Mouse (Mus musculus) liver, embryonic 16.5 days (tissue): ENCODE data around the gene Prkcb. TPM values are rescaled to one million over a fixed set of nuclear protein-coding genes. Genes with fewer than 3 reads are reported as not detected.

Experiments
- ATAC-seq: fragments of 200-750 bp; cut with Nextera tagmentation; 2 replicates; pipeline ENCODE4 v1.8.0; 2017; ENCODE audit warnings: low read depth, mild to moderate bottlenecking, moderate number of reproducible peaks, moderate library complexity
- H3K27ac ChIP-seq: fragments of 300-500 bp; sonication (generic); 2 replicates; pipeline ENCODE4 v1.5.1; 2014; ENCODE audit warnings: mild to moderate bottlenecking, low read length
- H3K27me3 ChIP-seq: fragments of 300-500 bp; sonication (generic); 2 replicates; pipeline ENCODE4 v1.6.1; 2014; ENCODE audit warnings: low read depth, low read length, mixed read lengths; ENCODE audit not compliant: control insufficient read depth, insufficient read depth
- H3K36me3 ChIP-seq: fragments of 300-500 bp; sonication (generic); 2 replicates; pipeline ENCODE4 v1.6.1; 2014; ENCODE audit warnings: mild to moderate bottlenecking; ENCODE audit not compliant: control insufficient read depth, insufficient read depth
- H3K4me1 ChIP-seq: fragments of 300-500 bp; sonication (generic); 2 replicates; pipeline ENCODE4 v1.6.1; 2014; ENCODE audit warnings: low read depth, low read length, mixed read lengths; ENCODE audit not compliant: control insufficient read depth
- H3K4me2 ChIP-seq: fragments of 300-500 bp; sonication (generic); 2 replicates; pipeline ENCODE4 v1.6.1; 2014; ENCODE audit warnings: low read depth, low read length, mixed read lengths
- H3K4me3 ChIP-seq: fragments of 300-500 bp; sonication (generic); 2 replicates; pipeline ENCODE4 v1.5.1; 2014; ENCODE audit warnings: low read depth, mild to moderate bottlenecking, low read length
- H3K9ac ChIP-seq: fragments of 300-500 bp; sonication (generic); 2 replicates; pipeline ENCODE4 v1.6.1; 2014; ENCODE audit warnings: low read depth, low read length
- H3K9me3 ChIP-seq: fragments of 300-500 bp; sonication (generic); replicated peaks from 2 replicates; pipeline ENCODE4 v1.6.1; 2016; ENCODE audit warnings: low read length; ENCODE audit not compliant: control insufficient read depth
- WGBS: fragments of 180-500 bp; shearing (Covaris S2); extraction: QIAGEN DNeasy Blood & Tissue Kit; methylation state at CpG from one replicate; pipeline ENCODE4 v1.1.7; 2014; ENCODE audit not compliant: insufficient replicate concordance; 5-methylcytosine and 5-hydroxymethylcytosine counted together
- polyA plus RNA-seq: library from polyadenylated mRNA; unstranded; fragments of >200 nt; fragmentation: Nextera tagmentation; extraction: Ambion mirVana; gene quantifications from 2 replicates; pipeline ENCODE4 v1.2.1, GENCODE M21; 2015

The Prkcb gene
- polyA plus RNA-seq, 1 experiment from 2014 or later, result 4.7 TPM

DNA sequence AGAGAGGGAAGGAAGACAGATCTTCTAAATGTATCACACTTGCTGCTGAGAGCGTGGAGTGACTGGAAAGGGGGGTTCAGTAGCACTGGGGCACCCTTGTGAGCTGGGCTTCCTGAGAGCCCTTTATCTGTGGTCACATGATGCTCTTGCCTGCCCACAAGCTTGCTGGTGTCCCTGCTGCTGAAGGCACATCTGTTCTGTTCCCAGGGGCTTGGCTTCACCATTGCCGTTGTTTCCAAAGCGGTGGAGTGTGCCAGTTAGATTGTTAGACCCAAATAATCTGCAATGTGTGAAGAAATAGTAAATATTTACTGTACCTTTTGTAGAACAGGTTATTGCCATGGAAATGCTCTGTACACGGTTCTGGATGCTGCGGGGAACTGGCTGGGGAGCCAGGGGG is 101.6 kb downstream of the Prkcb start:
- no peaks in the 10 kb centered on the region for H3K27me3 ChIP-seq
- no peaks in the 10 kb centered on the region for H3K36me3 ChIP-seq
- ATAC-seq, result peak; percentile 48
- H3K4me3 ChIP-seq, result no peak overlapping the region
- no peaks in the 10 kb centered on the region for H3K9me3 ChIP-seq
- no peaks in the 10 kb centered on the region for H3K4me1 ChIP-seq
- no peak overlapping the region for H3K4me2 ChIP-seq
- H3K9ac ChIP-seq, result no peak overlapping the region
- WGBS, result 30% methylated on average over 5 of the region's 5 CpGs
- no peak overlapping the region for H3K27ac ChIP-seq

GRCm38 (mm10) chr7:122390683-122391082 is 102.1 kb downstream of the Prkcb start:
- Histone ChIP-seq H3K9me3 (no peaks in the 10 kb centered on the region), H3K4me2 (no peak overlapping the region), H3K27ac (no peak overlapping the region), H3K4me1 (no peaks in the 10 kb centered on the region), H3K9ac (no peak overlapping the region), H3K4me3 (no peak overlapping the region), H3K27me3 (no peaks in the 10 kb centered on the region), H3K36me3 (no peaks in the 10 kb centered on the region)
- WGBS, result 35% methylated on average over 4 of the region's 4 CpGs
- no peak for ATAC-seq

GRCm38 (mm10) chr7:122391382-122391781 is 102.8 kb downstream of the Prkcb start:
- no peak overlapping the region for H3K9ac ChIP-seq
- 50% methylated on average over 3 of the region's 3 CpGs for WGBS
- H3K36me3 ChIP-seq, result no peaks in the 10 kb centered on the region
- H3K27ac ChIP-seq, result no peak overlapping the region
- H3K4me2 ChIP-seq, result no peak overlapping the region
- no peak for ATAC-seq
- H3K27me3 ChIP-seq, result no peaks in the 10 kb centered on the region
- no peaks in the 10 kb centered on the region for H3K4me1 ChIP-seq
- H3K4me3 ChIP-seq, result no peak overlapping the region
- H3K9me3 ChIP-seq, result no peaks in the 10 kb centered on the region

GRCm38 (mm10) chr7:122393964-122394363 is 105.4 kb downstream of the Prkcb start:
- ATAC-seq, result no peak; the same call in 1 of the 2 replicates
- H3K36me3 ChIP-seq, result no peaks in the 10 kb centered on the region
- no peak overlapping the region for H3K4me3 ChIP-seq
- no peaks in the 10 kb centered on the region for H3K27me3 ChIP-seq
- H3K9me3 ChIP-seq, result no peaks in the 10 kb centered on the region
- no peak overlapping the region for H3K4me2 ChIP-seq
- 17% methylated on average over 5 of the region's 5 CpGs for WGBS
- no peaks in the 10 kb centered on the region for H3K4me1 ChIP-seq
- no peak overlapping the region for H3K27ac ChIP-seq
- no peak overlapping the region for H3K9ac ChIP-seq

DNA sequence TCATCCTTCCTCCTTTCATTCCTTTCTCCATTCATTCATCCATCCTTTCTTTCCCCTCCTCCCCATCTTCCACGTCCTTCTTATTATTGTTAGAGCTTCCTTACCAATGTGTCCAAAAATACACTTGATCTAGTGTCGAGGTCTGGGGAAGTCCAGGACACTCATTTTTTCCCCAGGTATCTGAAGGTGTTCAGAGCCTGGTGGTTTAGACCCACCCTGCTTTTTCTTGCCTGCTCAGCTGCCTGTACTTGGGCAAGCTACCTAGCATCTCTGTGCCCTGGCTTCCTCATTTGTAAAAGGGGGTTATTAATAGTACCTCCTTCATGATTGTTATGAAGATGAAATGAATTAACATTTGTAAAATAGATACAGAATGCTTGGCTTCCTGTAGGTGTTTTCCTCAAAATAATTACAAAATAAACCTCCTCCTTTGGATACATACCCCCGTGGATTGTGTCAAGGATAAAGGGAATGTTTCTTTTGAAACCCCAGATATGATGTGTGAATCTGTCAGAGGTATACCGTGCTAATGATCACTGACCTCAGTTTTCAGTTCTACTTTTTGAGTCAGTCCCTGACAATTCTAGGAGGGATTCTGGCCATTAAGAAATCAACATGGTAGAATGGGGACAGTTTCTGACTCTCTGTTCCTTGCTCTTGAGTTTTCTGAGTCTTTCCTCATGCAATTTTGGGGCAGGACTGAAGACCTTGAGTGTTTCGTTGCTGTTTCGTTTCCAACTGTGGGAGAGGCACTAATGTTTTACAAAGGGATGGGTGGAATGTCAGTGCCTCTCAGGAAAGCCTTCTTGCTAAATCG is 106.8 kb downstream of the Prkcb start:
- no peak overlapping the region for H3K27ac ChIP-seq
- H3K4me2 ChIP-seq, result no peak overlapping the region
- no peak overlapping the region for H3K4me3 ChIP-seq
- H3K9ac ChIP-seq, result no peak overlapping the region
- no peaks in the 10 kb centered on the region for H3K9me3 ChIP-seq
- H3K36me3 ChIP-seq, result no peaks in the 10 kb centered on the region
- no peaks in the 10 kb centered on the region for H3K27me3 ChIP-seq
- no peaks in the 10 kb centered on the region for H3K4me1 ChIP-seq
- no peak for ATAC-seq
- WGBS, result 47% methylated on average over 7 of the region's 7 CpGs

DNA sequence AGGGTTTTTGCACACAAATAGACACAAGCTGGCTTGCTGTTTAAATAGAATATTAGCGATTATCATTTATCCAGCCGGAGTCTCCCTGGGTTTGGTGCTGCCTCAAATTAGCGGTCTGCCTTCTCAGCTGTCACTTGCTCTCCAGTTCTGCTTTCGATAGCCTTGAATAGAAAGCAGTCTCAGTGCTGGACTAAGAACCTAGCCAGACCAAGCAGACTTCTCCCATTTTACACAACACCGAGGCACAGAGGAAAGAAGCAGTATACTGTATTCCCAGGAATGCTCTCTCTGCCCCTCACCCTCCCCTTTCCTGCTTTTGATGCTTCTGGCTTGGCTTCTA is 107.4 kb downstream of the Prkcb start:
- Histone ChIP-seq H3K27me3 (no peaks in the 10 kb centered on the region), H3K4me2 (no peak overlapping the region), H3K9me3 (no peaks in the 10 kb centered on the region), H3K9ac (no peak overlapping the region), H3K27ac (no peak overlapping the region), H3K36me3 (no peaks in the 10 kb centered on the region), H3K4me3 (no peak overlapping the region), H3K4me1 (no peaks in the 10 kb centered on the region)
- ATAC-seq, result no peak
- 60% methylated on average over 5 of the region's 5 CpGs for WGBS

DNA sequence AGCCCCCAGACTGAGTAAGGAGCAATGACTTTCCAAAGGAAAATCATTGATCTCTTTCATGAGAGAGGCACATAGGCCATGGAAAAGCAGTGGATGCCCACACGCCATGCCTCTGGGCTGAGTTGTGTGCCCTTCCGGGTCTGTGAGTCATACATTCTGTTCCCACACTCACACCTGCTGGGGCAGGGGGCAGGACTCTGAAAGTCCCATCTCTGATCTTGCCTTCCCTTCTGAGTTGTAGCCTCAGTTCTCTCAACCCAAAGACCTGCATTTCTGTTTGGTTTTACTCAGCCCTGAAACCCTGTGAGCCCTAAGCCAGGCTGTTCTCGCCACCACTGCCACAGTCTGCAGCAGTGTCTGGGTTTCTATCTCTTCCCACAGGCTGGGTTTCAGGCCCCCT is 109.1 kb downstream of the Prkcb start:
- H3K9me3 ChIP-seq, result no peaks in the 10 kb centered on the region
- 63% methylated on average over 3 of the region's 3 CpGs for WGBS
- no peak for ATAC-seq
- H3K4me3 ChIP-seq, result no peak overlapping the region
- H3K4me1 ChIP-seq, result no peaks in the 10 kb centered on the region
- H3K9ac ChIP-seq, result no peak overlapping the region
- H3K27me3 ChIP-seq, result no peaks in the 10 kb centered on the region
- no peak overlapping the region for H3K4me2 ChIP-seq
- no peaks in the 10 kb centered on the region for H3K36me3 ChIP-seq
- H3K27ac ChIP-seq, result no peak overlapping the region

GRCm38 (mm10) chr7:122402041-122402440 is 113.5 kb downstream of the Prkcb start:
- ATAC-seq, result no peak
- H3K4me2 ChIP-seq, result no peak overlapping the region
- peaks cover 13% of the 10 kb centered on the region for H3K4me1 ChIP-seq
- WGBS, result 50% methylated on average over 7 of the region's 7 CpGs
- no peak overlapping the region for H3K4me3 ChIP-seq
- no peak overlapping the region for H3K9ac ChIP-seq
- no peaks in the 10 kb centered on the region for H3K27me3 ChIP-seq
- H3K27ac ChIP-seq, result no peak overlapping the region
- H3K36me3 ChIP-seq, result no peaks in the 10 kb centered on the region
- H3K9me3 ChIP-seq, result no peaks in the 10 kb centered on the region

DNA sequence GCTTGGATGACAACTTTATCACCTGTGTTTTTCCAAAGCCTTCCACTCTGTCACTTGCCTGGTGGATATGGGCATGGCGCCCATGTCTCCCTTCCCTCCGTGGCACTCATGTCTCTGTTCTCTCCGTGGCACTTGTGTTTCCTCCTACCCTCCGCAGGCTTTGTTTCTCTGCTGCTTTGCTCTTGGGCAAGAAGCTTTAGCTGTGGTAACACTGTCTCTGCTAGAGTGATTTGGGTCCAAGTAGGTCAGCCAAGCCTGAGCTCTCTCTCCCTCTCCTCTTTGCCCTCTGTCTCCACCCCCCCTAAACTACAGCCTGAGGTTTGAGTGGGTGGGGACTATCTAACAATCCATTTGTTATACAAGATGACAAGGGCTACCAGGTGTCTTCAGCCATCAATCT is 114.8 kb downstream of the Prkcb start:
- 71% methylated on average over 4 of the region's 4 CpGs for WGBS
- no peak overlapping the region for H3K9ac ChIP-seq
- H3K9me3 ChIP-seq, result no peaks in the 10 kb centered on the region
- no peaks in the 10 kb centered on the region for H3K27me3 ChIP-seq
- H3K36me3 ChIP-seq, result no peaks in the 10 kb centered on the region
- peaks cover 13% of the 10 kb centered on the region for H3K4me1 ChIP-seq
- no peak overlapping the region for H3K27ac ChIP-seq
- H3K4me2 ChIP-seq, result no peak overlapping the region
- H3K4me3 ChIP-seq, result no peak overlapping the region
- no peak for ATAC-seq
